Mouse (Mus musculus): ENCODE data around the gene Ror1. TPM values are rescaled to one million over a fixed set of nuclear protein-coding genes. Genes with fewer than 3 reads are reported as not detected.
A peak's percentile ranks its signal among the peaks of the same experiment; 100 is the strongest.

Gene Ror1
- total and polyA plus RNA-seq, 2 experiments from 2014 or later: 10.3 to 17.5 TPM

DNA sequence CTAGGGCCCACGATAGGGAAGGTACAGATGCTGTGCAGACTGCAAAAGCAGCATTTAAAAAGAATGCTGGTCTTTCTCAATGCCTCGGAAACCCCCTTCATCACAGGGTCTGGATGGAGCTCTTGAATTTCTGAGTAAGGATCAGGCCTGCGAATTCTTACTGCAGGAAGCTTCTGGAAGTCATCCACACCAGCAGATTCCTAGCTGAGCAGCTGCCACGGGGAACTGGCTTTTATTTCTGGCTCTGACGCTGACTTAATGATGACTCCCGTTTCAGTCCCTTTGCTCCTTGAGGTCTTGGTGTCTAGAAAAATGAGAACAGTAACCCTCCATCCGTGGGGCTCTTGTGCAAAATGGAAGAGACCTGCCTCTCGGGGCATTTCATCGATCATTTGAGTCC is 39.5 kb upstream of the Ror1 start:
- 39% methylated on average over 9 of the region's 9 CpGs for WGBS
- Histone ChIP-seq H3K4me1 (ENCODE audit: control insufficient read depth, insufficient read depth) (no peaks in the 10 kb centered on the region), H3K9ac (replicated peaks; ENCODE audit: low read depth, low read length) (no peak overlapping the region), H3K27me3 (ENCODE audit: control insufficient read depth, insufficient read depth, low read length) (no peaks in the 10 kb centered on the region), H3K27ac (ENCODE audit: low read depth) (no peak overlapping the region), H3K36me3 (replicated peaks; ENCODE audit: control insufficient read depth, insufficient read depth, low read length) (no peaks in the 10 kb centered on the region), H3K9me3 (replicated peaks; ENCODE audit: control insufficient read depth, low read length) (no peaks in the 10 kb centered on the region), H3K4me2 (ENCODE audit: low read depth, low read length) (no peak overlapping the region), H3K4me3 (ENCODE audit: low read depth, low read length) (no peak overlapping the region)
- ATAC-seq (ENCODE audit: insufficient read depth, low read depth) (no peak), DNase-seq (ENCODE audit: low spot score) (peak; percentile 36)
- TF ChIP-seq CTCF (IDR thresholded peaks at IDR 0.05; ENCODE audit: low read depth): no peak
- no peak for TF ChIP-seq EP300 (IDR thresholded peaks at IDR 0.05; ENCODE audit: low read depth)

DNA sequence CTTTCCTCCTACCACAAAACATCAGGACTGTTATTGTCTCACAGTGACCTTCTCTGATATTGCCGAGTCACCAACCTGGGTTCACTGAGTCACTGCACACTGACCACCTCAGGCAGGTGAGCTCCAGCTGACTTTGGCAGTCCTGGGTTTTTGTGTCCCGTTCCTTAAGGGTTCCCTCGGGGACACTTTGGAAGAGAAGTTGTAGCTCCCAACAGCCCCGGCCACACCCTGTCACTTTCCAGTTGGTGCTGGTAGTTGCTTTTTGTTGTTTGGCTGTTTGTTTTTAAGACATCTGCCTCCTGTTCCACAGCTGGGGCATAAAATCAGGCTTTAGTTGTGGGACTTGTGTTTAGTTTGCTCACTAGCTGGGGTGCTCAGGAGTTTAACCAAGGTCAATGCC is 39.1 kb upstream of the Ror1 start:
- 71% methylated on average over 4 of the region's 4 CpGs for WGBS
- Histone ChIP-seq H3K9ac (replicated peaks; ENCODE audit: low read depth, low read length) (no peak overlapping the region), H3K27me3 (ENCODE audit: control insufficient read depth, insufficient read depth, low read length) (no peaks in the 10 kb centered on the region), H3K4me2 (ENCODE audit: low read depth, low read length) (no peak overlapping the region), H3K4me3 (ENCODE audit: low read depth, low read length) (no peak overlapping the region), H3K36me3 (replicated peaks; ENCODE audit: control insufficient read depth, insufficient read depth, low read length) (no peaks in the 10 kb centered on the region), H3K27ac (ENCODE audit: low read depth) (no peak overlapping the region), H3K4me1 (ENCODE audit: control insufficient read depth, insufficient read depth) (no peaks in the 10 kb centered on the region), H3K9me3 (replicated peaks; ENCODE audit: control insufficient read depth, low read length) (no peaks in the 10 kb centered on the region)
- no peak for DNase-seq (ENCODE audit: low spot score)
- no peak for ATAC-seq (ENCODE audit: insufficient read depth, low read depth)
- TF ChIP-seq CTCF (IDR thresholded peaks at IDR 0.05; ENCODE audit: low read depth) (no peak), EP300 (IDR thresholded peaks at IDR 0.05; ENCODE audit: low read depth) (no peak)

DNA sequence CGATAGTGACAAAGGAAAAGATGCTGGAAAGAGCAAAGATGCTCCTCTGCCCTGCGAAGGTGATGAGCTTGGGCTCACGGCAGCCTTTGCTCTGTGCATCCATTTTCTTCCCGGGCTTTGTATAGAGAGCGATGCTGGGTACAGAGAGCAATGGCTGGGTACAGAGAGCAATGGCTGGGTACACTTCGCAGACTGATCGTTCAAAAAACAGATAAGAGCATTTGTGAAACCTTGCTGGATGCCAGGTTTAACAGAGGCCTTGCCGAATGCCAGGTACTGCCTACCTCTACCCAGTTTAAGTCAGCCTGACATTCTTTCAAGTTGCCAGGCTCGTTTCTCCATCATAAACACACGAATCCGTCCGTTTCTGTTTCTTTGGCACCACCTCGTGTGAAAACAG is 38.2 kb upstream of the Ror1 start:
- 80% methylated on average over 13 of the region's 13 CpGs for WGBS
- Histone ChIP-seq H3K36me3 (replicated peaks; ENCODE audit: control insufficient read depth, insufficient read depth, low read length) (no peaks in the 10 kb centered on the region), H3K27ac (ENCODE audit: low read depth) (no peak overlapping the region), H3K27me3 (ENCODE audit: control insufficient read depth, insufficient read depth, low read length) (no peaks in the 10 kb centered on the region), H3K9ac (replicated peaks; ENCODE audit: low read depth, low read length) (no peak overlapping the region), H3K9me3 (replicated peaks; ENCODE audit: control insufficient read depth, low read length) (no peaks in the 10 kb centered on the region), H3K4me1 (ENCODE audit: control insufficient read depth, insufficient read depth) (no peaks in the 10 kb centered on the region), H3K4me2 (ENCODE audit: low read depth, low read length) (no peak overlapping the region), H3K4me3 (ENCODE audit: low read depth, low read length) (no peak overlapping the region)
- DNase-seq (ENCODE audit: low spot score) (no peak), ATAC-seq (ENCODE audit: insufficient read depth, low read depth) (no peak)
- TF ChIP-seq EP300 (IDR thresholded peaks at IDR 0.05; ENCODE audit: low read depth) (no peak), CTCF (IDR thresholded peaks at IDR 0.05; ENCODE audit: low read depth) (no peak)

DNA sequence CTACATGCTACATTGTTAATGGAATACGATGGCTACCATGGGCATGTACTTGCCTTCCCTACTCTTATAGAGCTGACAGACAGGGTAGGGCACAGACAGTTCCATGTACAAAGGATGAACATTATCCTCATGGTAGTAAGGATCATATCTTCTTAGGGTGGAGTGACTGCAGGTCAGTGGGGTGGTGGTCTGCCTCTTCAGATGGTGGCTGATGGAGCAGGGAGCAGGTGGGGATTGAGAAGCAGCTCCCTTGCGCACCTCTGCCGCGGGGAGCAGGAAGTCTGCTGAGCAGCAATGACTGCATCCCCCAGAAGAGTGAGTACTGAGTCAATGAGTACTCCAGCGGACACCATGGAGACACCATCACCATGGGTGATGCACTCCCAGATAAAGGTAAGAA is 37.0 kb upstream of the Ror1 start:
- ATAC-seq (ENCODE audit: insufficient read depth, low read depth) (no peak), DNase-seq (ENCODE audit: low spot score) (no peak)
- no peaks in the 10 kb centered on the region for H3K36me3 ChIP-seq (replicated peaks; ENCODE audit: control insufficient read depth, insufficient read depth, low read length)
- H3K4me1 ChIP-seq (ENCODE audit: control insufficient read depth, insufficient read depth): no peaks in the 10 kb centered on the region
- H3K27me3 ChIP-seq (ENCODE audit: control insufficient read depth, insufficient read depth, low read length): no peaks in the 10 kb centered on the region
- WGBS: 88% methylated on average over 5 of the region's 5 CpGs
- H3K9ac ChIP-seq (replicated peaks; ENCODE audit: low read depth, low read length): no peak overlapping the region
- H3K4me3 ChIP-seq (ENCODE audit: low read depth, low read length): no peak overlapping the region
- H3K9me3 ChIP-seq (replicated peaks; ENCODE audit: control insufficient read depth, low read length): no peaks in the 10 kb centered on the region
- H3K4me2 ChIP-seq (ENCODE audit: low read depth, low read length): no peak overlapping the region
- no peak for TF ChIP-seq CTCF (IDR thresholded peaks at IDR 0.05; ENCODE audit: low read depth)
- TF ChIP-seq EP300 (IDR thresholded peaks at IDR 0.05; ENCODE audit: low read depth): no peak
- no peak overlapping the region for H3K27ac ChIP-seq (ENCODE audit: low read depth)

DNA sequence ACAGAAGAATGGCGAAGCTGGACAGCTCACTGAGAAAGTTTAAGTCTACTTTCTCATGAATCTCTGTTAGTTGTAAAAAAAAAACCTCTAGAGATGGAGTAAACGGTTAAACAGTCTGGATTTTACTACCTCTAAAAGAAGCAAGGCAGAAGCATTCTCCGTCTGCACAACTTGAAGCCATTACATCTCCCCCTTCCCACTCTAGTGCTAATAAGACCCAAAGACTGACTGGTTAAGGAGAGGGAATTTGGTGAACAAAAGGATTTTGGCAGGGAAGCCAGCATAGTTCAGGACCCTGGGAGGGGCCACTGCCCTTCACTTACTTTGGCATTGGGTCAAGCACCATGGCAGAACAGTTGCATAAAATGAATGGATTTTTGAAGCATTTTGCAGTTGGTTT is 35.8 kb upstream of the Ror1 start:
- no peaks in the 10 kb centered on the region for H3K9me3 ChIP-seq (replicated peaks; ENCODE audit: control insufficient read depth, low read length)
- DNase-seq (ENCODE audit: low spot score) (no peak), ATAC-seq (ENCODE audit: insufficient read depth, low read depth) (no peak)
- TF ChIP-seq EP300 (IDR thresholded peaks at IDR 0.05; ENCODE audit: low read depth): no peak
- no peak for TF ChIP-seq CTCF (IDR thresholded peaks at IDR 0.05; ENCODE audit: low read depth)
- no peak overlapping the region for H3K9ac ChIP-seq (replicated peaks; ENCODE audit: low read depth, low read length)
- no peaks in the 10 kb centered on the region for H3K36me3 ChIP-seq (replicated peaks; ENCODE audit: control insufficient read depth, insufficient read depth, low read length)
- no peaks in the 10 kb centered on the region for H3K27me3 ChIP-seq (ENCODE audit: control insufficient read depth, insufficient read depth, low read length)
- no peak overlapping the region for H3K4me3 ChIP-seq (ENCODE audit: low read depth, low read length)
- no peaks in the 10 kb centered on the region for H3K4me1 ChIP-seq (ENCODE audit: control insufficient read depth, insufficient read depth)
- WGBS: 55% methylated on average over 3 of the region's 3 CpGs
- H3K27ac ChIP-seq (ENCODE audit: low read depth): no peak overlapping the region
- no peak overlapping the region for H3K4me2 ChIP-seq (ENCODE audit: low read depth, low read length)

DNA sequence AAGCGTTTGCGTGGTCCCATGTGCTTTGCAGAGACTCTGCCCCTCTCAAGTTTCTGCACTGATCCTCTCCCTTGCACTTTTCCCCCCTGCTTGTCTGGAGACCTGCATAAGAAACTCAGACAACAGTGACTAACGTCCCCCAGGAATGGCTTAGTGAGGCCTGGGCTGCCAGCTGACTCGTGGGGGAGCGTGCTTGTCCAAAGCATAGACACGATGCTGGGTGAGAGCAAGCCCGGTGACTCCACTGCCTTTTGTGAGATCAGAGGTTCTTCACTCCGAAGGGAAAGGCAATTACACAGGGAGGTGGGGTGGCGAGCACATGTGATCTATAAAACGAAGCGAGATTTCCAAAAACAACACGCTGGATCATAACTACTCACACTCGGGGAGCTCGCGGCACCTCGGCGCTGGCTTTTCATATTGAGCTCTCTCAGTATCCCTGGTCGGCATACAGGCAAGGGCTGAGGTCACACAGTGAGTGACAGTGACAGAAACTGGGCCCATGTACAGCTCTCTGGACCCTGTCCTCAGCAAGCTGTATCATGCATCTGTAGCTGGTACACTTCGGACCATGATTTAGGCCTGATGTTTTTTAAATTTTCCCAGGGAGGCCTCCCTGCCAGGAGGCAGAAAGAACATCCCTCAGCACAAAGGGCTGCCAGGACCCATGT is 34.1 kb upstream of the Ror1 start:
- Histone ChIP-seq H3K9ac (replicated peaks; ENCODE audit: low read depth, low read length) (no peak overlapping the region), H3K36me3 (replicated peaks; ENCODE audit: control insufficient read depth, insufficient read depth, low read length) (no peaks in the 10 kb centered on the region), H3K27ac (ENCODE audit: low read depth) (no peak overlapping the region), H3K4me2 (ENCODE audit: low read depth, low read length) (no peak overlapping the region), H3K27me3 (ENCODE audit: control insufficient read depth, insufficient read depth, low read length) (no peaks in the 10 kb centered on the region), H3K9me3 (replicated peaks; ENCODE audit: control insufficient read depth, low read length) (no peaks in the 10 kb centered on the region), H3K4me3 (ENCODE audit: low read depth, low read length) (no peak overlapping the region), H3K4me1 (ENCODE audit: control insufficient read depth, insufficient read depth) (no peaks in the 10 kb centered on the region)
- 79% methylated on average over 19 of the region's 19 CpGs for WGBS
- TF ChIP-seq CTCF (IDR thresholded peaks at IDR 0.05; ENCODE audit: low read depth) (no peak), EP300 (IDR thresholded peaks at IDR 0.05; ENCODE audit: low read depth) (no peak)
- no peak for ATAC-seq (ENCODE audit: insufficient read depth, low read depth)
- DNase-seq (ENCODE audit: low spot score): no peak
